Mouse (Mus musculus): ENCODE measurements around the gene Secisbp2. TPM values are rescaled to one million over a fixed set of nuclear protein-coding genes. Genes with fewer than 3 reads are reported as not detected.

Secisbp2 gene
- polyA plus RNA-seq, 1 experiment from 2014 or later: 29.5 TPM

- H3K36me3 ChIP-seq (ENCODE audit: control insufficient read depth, insufficient read depth, low read length): peaks cover 17% of the 10 kb centered on the region
- no peak overlapping the region for H3K9ac ChIP-seq (ENCODE audit: low read length)
- no peak overlapping the region for H3K4me2 ChIP-seq (ENCODE audit: low read length)
- no peaks in the 10 kb centered on the region for H3K4me1 ChIP-seq (ENCODE audit: control insufficient read depth, insufficient read depth, low read length)
- no peak overlapping the region for H3K4me3 ChIP-seq (ENCODE audit: low read depth, low read length)
- H3K9me3 ChIP-seq (replicated peaks; ENCODE audit: control insufficient read depth, low read length): no peaks in the 10 kb centered on the region
- H3K27ac ChIP-seq (ENCODE audit: low read depth, low read length): no peak overlapping the region
- 91% methylated on average over 7 of the region's 7 CpGs for WGBS
- no peaks in the 10 kb centered on the region for H3K27me3 ChIP-seq (replicated peaks; ENCODE audit: control insufficient read depth, insufficient read depth, low read length)
- DNase-seq (ENCODE audit: low spot score) (no peak), ATAC-seq (no peak)
Measured at GRCm38 (mm10) chr13:51710738-51711137, 59.2 kb downstream of the Secisbp2 start.

GRCm38 (mm10) chr13:51712022-51712421 lies 60.5 kb downstream of the Secisbp2 start:
- DNase-seq (ENCODE audit: low spot score) (no peak), ATAC-seq (no peak)
- no peaks in the 10 kb centered on the region for H3K27me3 ChIP-seq (replicated peaks; ENCODE audit: control insufficient read depth, insufficient read depth, low read length)
- WGBS: 97% methylated on average over 8 of the region's 8 CpGs
- peaks cover 17% of the 10 kb centered on the region for H3K36me3 ChIP-seq (ENCODE audit: control insufficient read depth, insufficient read depth, low read length)
- H3K9me3 ChIP-seq (replicated peaks; ENCODE audit: control insufficient read depth, low read length): no peaks in the 10 kb centered on the region
- no peak overlapping the region for H3K27ac ChIP-seq (ENCODE audit: low read depth, low read length)
- no peaks in the 10 kb centered on the region for H3K4me1 ChIP-seq (ENCODE audit: control insufficient read depth, insufficient read depth, low read length)
- H3K9ac ChIP-seq (ENCODE audit: low read length): no peak overlapping the region
- no peak overlapping the region for H3K4me2 ChIP-seq (ENCODE audit: low read length)
- no peak overlapping the region for H3K4me3 ChIP-seq (ENCODE audit: low read depth, low read length)

GRCm38 (mm10) chr13:51716350-51717263 lies 65.1 kb downstream of the Secisbp2 start:
- H3K27ac ChIP-seq (ENCODE audit: low read depth, low read length): no peak overlapping the region
- no peak for ATAC-seq
- WGBS: 87% methylated on average over 8 of the region's 8 CpGs
- H3K9me3 ChIP-seq (replicated peaks; ENCODE audit: control insufficient read depth, low read length): no peaks in the 10 kb centered on the region
- H3K36me3 ChIP-seq (ENCODE audit: control insufficient read depth, insufficient read depth, low read length): peaks cover 9% of the 10 kb centered on the region; the same call in 1 of the 2 replicates
- no peaks in the 10 kb centered on the region for H3K27me3 ChIP-seq (replicated peaks; ENCODE audit: control insufficient read depth, insufficient read depth, low read length)
- H3K4me1 ChIP-seq (ENCODE audit: control insufficient read depth, insufficient read depth, low read length): no peaks in the 10 kb centered on the region
- DNase-seq (ENCODE audit: low spot score): no peak
- no peak overlapping the region for H3K4me3 ChIP-seq (ENCODE audit: low read depth, low read length)
- H3K4me2 ChIP-seq (ENCODE audit: low read length): no peak overlapping the region
- no peak overlapping the region for H3K9ac ChIP-seq (ENCODE audit: low read length)

- no peaks in the 10 kb centered on the region for H3K9me3 ChIP-seq (replicated peaks; ENCODE audit: control insufficient read depth, low read length)
- 83% methylated on average over 3 of the region's 3 CpGs for WGBS
- no peaks in the 10 kb centered on the region for H3K4me1 ChIP-seq (ENCODE audit: control insufficient read depth, insufficient read depth, low read length)
- H3K4me2 ChIP-seq (ENCODE audit: low read length): no peak overlapping the region
- H3K4me3 ChIP-seq (ENCODE audit: low read depth, low read length): no peak overlapping the region
- DNase-seq (ENCODE audit: low spot score) (no peak), ATAC-seq (no peak)
- H3K27me3 ChIP-seq (replicated peaks; ENCODE audit: control insufficient read depth, insufficient read depth, low read length): no peaks in the 10 kb centered on the region
- H3K36me3 ChIP-seq (ENCODE audit: control insufficient read depth, insufficient read depth, low read length): 0 out of 2 replicates have a peak, but pooled peaks cover 3% of the 10 kb centered on the region
- no peak overlapping the region for H3K27ac ChIP-seq (ENCODE audit: low read depth, low read length)
- H3K9ac ChIP-seq (ENCODE audit: low read length): no peak overlapping the region
Measured at GRCm38 (mm10) chr13:51719256-51719655, 67.8 kb downstream of the Secisbp2 start.

GRCm38 (mm10) chr13:51720556-51720955 lies 69.1 kb downstream of the Secisbp2 start:
- H3K4me3 ChIP-seq (ENCODE audit: low read depth, low read length): no peak overlapping the region
- no peaks in the 10 kb centered on the region for H3K9me3 ChIP-seq (replicated peaks; ENCODE audit: control insufficient read depth, low read length)
- H3K27me3 ChIP-seq (replicated peaks; ENCODE audit: control insufficient read depth, insufficient read depth, low read length): no peaks in the 10 kb centered on the region
- no peaks in the 10 kb centered on the region for H3K4me1 ChIP-seq (ENCODE audit: control insufficient read depth, insufficient read depth, low read length)
- H3K9ac ChIP-seq (ENCODE audit: low read length): no peak overlapping the region
- DNase-seq (ENCODE audit: low spot score) (no peak), ATAC-seq (no peak)
- 98% methylated on average over 4 of the region's 4 CpGs for WGBS
- H3K27ac ChIP-seq (ENCODE audit: low read depth, low read length): no peak overlapping the region
- no peak overlapping the region for H3K4me2 ChIP-seq (ENCODE audit: low read length)
- 0 out of 2 replicates have a peak, but pooled peaks cover 3% of the 10 kb centered on the region for H3K36me3 ChIP-seq (ENCODE audit: control insufficient read depth, insufficient read depth, low read length)

GRCm38 (mm10) chr13:51723114-51723513 lies 71.6 kb downstream of the Secisbp2 start:
- H3K9ac ChIP-seq (ENCODE audit: low read length): no peak overlapping the region
- no peak overlapping the region for H3K4me3 ChIP-seq (ENCODE audit: low read depth, low read length)
- H3K36me3 ChIP-seq (ENCODE audit: control insufficient read depth, insufficient read depth, low read length): 0 out of 2 replicates have a peak, but pooled peaks cover 3% of the 10 kb centered on the region
- ATAC-seq: no peak
- H3K27me3 ChIP-seq (replicated peaks; ENCODE audit: control insufficient read depth, insufficient read depth, low read length): no peaks in the 10 kb centered on the region
- H3K4me2 ChIP-seq (ENCODE audit: low read length): no peak overlapping the region
- no peaks in the 10 kb centered on the region for H3K4me1 ChIP-seq (ENCODE audit: control insufficient read depth, insufficient read depth, low read length)
- WGBS: 77% methylated on average over 5 of the region's 5 CpGs
- H3K9me3 ChIP-seq (replicated peaks; ENCODE audit: control insufficient read depth, low read length): no peaks in the 10 kb centered on the region
- no peak overlapping the region for H3K27ac ChIP-seq (ENCODE audit: low read depth, low read length)
- no peak for DNase-seq (ENCODE audit: low spot score)

GRCm38 (mm10) chr13:51724566-51724965 lies 73.1 kb downstream of the Secisbp2 start:
- ATAC-seq (no peak), DNase-seq (ENCODE audit: low spot score) (no peak)
- Histone ChIP-seq H3K27ac (ENCODE audit: low read depth, low read length) (no peak overlapping the region), H3K27me3 (replicated peaks; ENCODE audit: control insufficient read depth, insufficient read depth, low read length) (no peaks in the 10 kb centered on the region), H3K9ac (ENCODE audit: low read length) (no peak overlapping the region), H3K4me3 (ENCODE audit: low read depth, low read length) (no peak overlapping the region), H3K36me3 (ENCODE audit: control insufficient read depth, insufficient read depth, low read length) (no peaks in the 10 kb centered on the region), H3K4me1 (ENCODE audit: control insufficient read depth, insufficient read depth, low read length) (no peaks in the 10 kb centered on the region; the same call in 1 of the 2 replicates), H3K9me3 (replicated peaks; ENCODE audit: control insufficient read depth, low read length) (no peaks in the 10 kb centered on the region), H3K4me2 (ENCODE audit: low read length) (no peak overlapping the region)
- WGBS: 90% methylated on average over 6 of the region's 6 CpGs

- Histone ChIP-seq H3K9ac (ENCODE audit: low read length) (no peak overlapping the region), H3K4me2 (ENCODE audit: low read length) (no peak overlapping the region), H3K27ac (ENCODE audit: low read depth, low read length) (no peak overlapping the region), H3K4me1 (ENCODE audit: control insufficient read depth, insufficient read depth, low read length) (peaks cover 3% of the 10 kb centered on the region; the same call in 1 of the 2 replicates), H3K27me3 (replicated peaks; ENCODE audit: control insufficient read depth, insufficient read depth, low read length) (no peaks in the 10 kb centered on the region), H3K9me3 (replicated peaks; ENCODE audit: control insufficient read depth, low read length) (no peaks in the 10 kb centered on the region), H3K36me3 (ENCODE audit: control insufficient read depth, insufficient read depth, low read length) (no peaks in the 10 kb centered on the region), H3K4me3 (ENCODE audit: low read depth, low read length) (no peak overlapping the region)
- DNase-seq (ENCODE audit: low spot score) (no peak), ATAC-seq (no peak)
- WGBS: 96% methylated on average over 7 of the region's 7 CpGs
Measured at GRCm38 (mm10) chr13:51725446-51725845, 73.9 kb downstream of the Secisbp2 start.

GRCm38 (mm10) chr13:51725926-51726574 lies 74.6 kb downstream of the Secisbp2 start:
- ATAC-seq: no peak
- Histone ChIP-seq H3K27ac (ENCODE audit: low read depth, low read length) (no peak overlapping the region), H3K9me3 (replicated peaks; ENCODE audit: control insufficient read depth, low read length) (no peaks in the 10 kb centered on the region), H3K4me3 (ENCODE audit: low read depth, low read length) (no peak overlapping the region), H3K27me3 (replicated peaks; ENCODE audit: control insufficient read depth, insufficient read depth, low read length) (no peaks in the 10 kb centered on the region), H3K9ac (ENCODE audit: low read length) (no peak overlapping the region), H3K36me3 (ENCODE audit: control insufficient read depth, insufficient read depth, low read length) (no peaks in the 10 kb centered on the region), H3K4me2 (ENCODE audit: low read length) (no peak overlapping the region), H3K4me1 (ENCODE audit: control insufficient read depth, insufficient read depth, low read length) (peaks cover 3% of the 10 kb centered on the region; the same call in 1 of the 2 replicates)
- no peak for DNase-seq (ENCODE audit: low spot score)
- 75% methylated on average over 8 of the region's 8 CpGs for WGBS
